Mouse (Mus musculus) gonadal fat pad, adult 2 months (tissue): ENCODE results near the gene Sdc4. TPM values are rescaled to one million over a fixed set of nuclear protein-coding genes. Genes with fewer than 3 reads are reported as not detected.
A peak's percentile ranks its signal among the peaks of the same experiment; 100 is the strongest.

Source experiments
- DNase-seq: peaks from one replicate; pipeline ENCODE4 v3.0.0-alpha.2; 2012; ENCODE audit warnings: low read depth
- polyA plus RNA-seq: library from polyadenylated mRNA; depleted of rRNA; stranded (reverse); fragments of >200 nt; gene quantifications from 2 replicates; pipeline ENCODE4 v1.2.3, GENCODE M21; 2012; rRNA removed

Gene Sdc4
- polyA plus RNA-seq = 18.0 and 19.6 TPM in 2 replicates

GRCm38 (mm10) chr2:164443460-164444000 lies at the start of gene Sdc4:
TSS of gene Sdc4 (minus strand) at chr2:164443887.
- DNase-seq = no peak

GRCm38 (mm10) chr2:164487812-164488211 lies 44.1 kb upstream of the Sdc4 start:
- DNase-seq = no peak

- DNase-seq = no peak
These were observed 43.4 kb upstream of the Sdc4 start for GRCm38 (mm10) chr2:164487115-164487527.

GRCm38 (mm10) chr2:164486258-164487114 lies 42.8 kb upstream of the Sdc4 start:
- no peak for DNase-seq

- no peak for DNase-seq
These were observed 42.1 kb upstream of the Sdc4 start, which contains the start of gene Dbndd2 for GRCm38 (mm10) chr2:164485681-164486257. TSS of gene Dbndd2 (plus strand) at chr2:164486106.

GRCm38 (mm10) chr2:164473624-164474023 lies 29.9 kb upstream of the Sdc4 start, which contains the start of gene Trp53tg5:
TSS of gene Trp53tg5 (minus strand) at chr2:164473724.
- DNase-seq = no peak

- no peak for DNase-seq
These were observed 26.6 kb upstream of the Sdc4 start for GRCm38 (mm10) chr2:164470254-164470653.

- no peak for DNase-seq
These were observed 23.1 kb upstream of the Sdc4 start for GRCm38 (mm10) chr2:164466787-164467186.

- DNase-seq = no peak
These were observed 21.5 kb upstream of the Sdc4 start for GRCm38 (mm10) chr2:164465161-164465560.

- DNase-seq = no peak
These were observed 17.3 kb upstream of the Sdc4 start, which contains the start of gene Gm20458 for GRCm38 (mm10) chr2:164460745-164461551. TSS of gene Gm20458 (plus strand) at chr2:164460967.

- DNase-seq = no peak
These were observed 14.8 kb upstream of the Sdc4 start for GRCm38 (mm10) chr2:164458535-164458934.

- no peak for DNase-seq
These were observed 14.3 kb upstream of the Sdc4 start for GRCm38 (mm10) chr2:164457942-164458341.

GRCm38 (mm10) chr2:164456864-164457300 lies 13.2 kb upstream of the Sdc4 start, which contains the start of gene Sys1:
TSS of gene Sys1 (plus strand) at chr2:164456964.
- DNase-seq = no peak

- DNase-seq = no peak
These were observed 12.7 kb upstream of the Sdc4 start for GRCm38 (mm10) chr2:164456413-164456812.

- DNase-seq = peak; percentile 87
These were observed 11.9 kb upstream of the Sdc4 start for GRCm38 (mm10) chr2:164455421-164456190.

- peak; percentile 88 for DNase-seq
These were observed 11.2 kb upstream of the Sdc4 start for GRCm38 (mm10) chr2:164454846-164455245.

- DNase-seq = no peak
These were observed 10.3 kb upstream of the Sdc4 start for GRCm38 (mm10) chr2:164453887-164454500.

GRCm38 (mm10) chr2:164453047-164453757 lies 9.5 kb upstream of the Sdc4 start:
- no peak for DNase-seq

GRCm38 (mm10) chr2:164452000-164452676 lies 8.5 kb upstream of the Sdc4 start:
- DNase-seq = no peak
